8 mouse cellular contexts compared by ENCODE assay signal in genomic region chr12:91400232-91401048, GRCm38 (mm10). TPM values are rescaled to one million over a fixed set of nuclear protein-coding genes. Genes with fewer than 3 reads are reported as not detected.
DNase-seq lines count a peak whose midpoint lies in the region; ATAC-seq and TF ChIP-seq lines count a peak whose summit lies in the region.

No protein-coding gene starts in this region.

- H3K4me3 ChIP-seq in bone marrow macrophage, adult 2 months (ENCODE audit: insufficient read depth, low read length) = peak overlapping the region; percentile 37
- H3K4me3 ChIP-seq in heart, embryonic 13.5 days = peak overlapping the region; percentile 58
- peak overlapping the region; percentile 44 for H3K4me3 ChIP-seq in kidney, postnatal 0 days (replicated peaks; ENCODE audit: low read depth, low read length)
- H3K4me3 ChIP-seq in liver, adult 2 months (ENCODE audit: insufficient read depth, low read depth, low read length) = no peak overlapping the region

- H3K9me3 ChIP-seq in heart, embryonic 13.5 days = no peaks in the 10 kb centered on the region
- no peaks in the 10 kb centered on the region for H3K9me3 ChIP-seq in kidney, postnatal 0 days (replicated peaks; ENCODE audit: low read length)

- TF ChIP-seq POLR2A in bone marrow macrophage, adult 2 months (IDR thresholded peaks at IDR 0.05; ENCODE audit: borderline replicate concordance, low read depth, low read length) = no peak
- TF ChIP-seq POLR2A in liver, adult 2 months (IDR thresholded peaks at IDR 0.05; ENCODE audit: extremely low read depth, insufficient read depth, low read length) = no peak

- TF ChIP-seq CTCF in bone marrow macrophage, adult 2 months (IDR thresholded peaks at IDR 0.05; ENCODE audit: low read depth, low read length) = no peak
- peak; percentile 94 for TF ChIP-seq CTCF in kidney, postnatal 0 days (IDR thresholded peaks at IDR 0.05; ENCODE audit: low read depth)
- TF ChIP-seq CTCF in liver, adult 2 months (IDR thresholded peaks at IDR 0.05; ENCODE audit: low read depth, low read length) = peak; percentile 81

- peak overlapping the region; percentile 74 for H3K9ac ChIP-seq in heart, embryonic 13.5 days
- peak overlapping the region; percentile 18; the same call in 1 of the 2 replicates for H3K9ac ChIP-seq in kidney, postnatal 0 days (ENCODE audit: low read depth, low read length)
- H3K9ac ChIP-seq in liver, adult 2 months (ENCODE audit: low read depth, low read length) = no peak overlapping the region

- H3K4me1 ChIP-seq in bone marrow macrophage, adult 2 months (ENCODE audit: control insufficient read depth, insufficient read depth, low read length) = no peaks in the 10 kb centered on the region
- H3K4me1 ChIP-seq in heart, embryonic 13.5 days = peaks cover 5% of the 10 kb centered on the region
- H3K4me1 ChIP-seq in kidney, postnatal 0 days (replicated peaks; ENCODE audit: insufficient read depth, low read length) = 0 out of 2 replicates have a peak, but pooled peaks cover 4% of the 10 kb centered on the region
- H3K4me1 ChIP-seq in liver, adult 2 months (ENCODE audit: control insufficient read depth, insufficient read depth, low read length) = no peaks in the 10 kb centered on the region

- no peak overlapping the region for H3K27ac ChIP-seq in bone marrow macrophage, adult 2 months (ENCODE audit: insufficient read depth, low read depth, low read length)
- H3K27ac ChIP-seq in heart, embryonic 13.5 days (replicated peaks) = no peak overlapping the region
- no peak overlapping the region for H3K27ac ChIP-seq in kidney, postnatal 0 days
- no peak overlapping the region for H3K27ac ChIP-seq in liver, adult 2 months (replicated peaks; ENCODE audit: insufficient read depth, low read depth, low read length)

- DNase-seq in kidney, postnatal 0 days (ENCODE audit: low spot score) = peak; percentile 89
- peak; percentile 13 for DNase-seq in liver, adult 2 months (ENCODE audit: extremely low read depth, low read depth, low spot score)
- DNase-seq in telencephalon, adult 2 months (ENCODE audit: low read depth, low spot score) = peak; percentile 63

- peak overlapping the region; percentile 96 for H3K4me2 ChIP-seq in heart, embryonic 13.5 days
- H3K4me2 ChIP-seq in kidney, postnatal 0 days (ENCODE audit: low read length) = peak overlapping the region; percentile 71

- peaks cover 56% of the 10 kb centered on the region for H3K27me3 ChIP-seq in heart, embryonic 13.5 days (replicated peaks)
- H3K27me3 ChIP-seq in kidney, postnatal 0 days (ENCODE audit: insufficient read depth, low read length) = peaks cover 10% of the 10 kb centered on the region; the same call in 1 of the 2 replicates
- H3K27me3 ChIP-seq in liver, adult 2 months (ENCODE audit: control insufficient read depth, insufficient read depth, low read length) = peaks cover 11% of the 10 kb centered on the region; the same call in 1 of the 2 replicates

- ATAC-seq in CD4-positive, CD25-positive, alpha-beta regulatory T cell, adult 4 months = peak; percentile 92
- ATAC-seq in erythroblast, adult 5-6 weeks (replicated peaks; ENCODE audit: low FRiP score, poor library complexity, severe bottlenecking) = peak; percentile 63; the same call in 1 of the 2 replicates
- peak; percentile 29; the same call in 1 of the 2 replicates for ATAC-seq in heart, embryonic 13.5 days (ENCODE audit: extremely low read depth, insufficient number of reproducible peaks, low FRiP score, low TSS enrichment)
- ATAC-seq in kidney, postnatal 0 days (replicated peaks; ENCODE audit: low FRiP score, low read depth) = peak; percentile 87
- 0 out of 2 replicates have a peak, but pooled peaks have one; percentile 31 for ATAC-seq in monocyte, adult 5-6 weeks (replicated peaks; ENCODE audit: insufficient number of reproducible peaks, low FRiP score, low TSS enrichment, poor library complexity, severe bottlenecking)

- H3K36me3 ChIP-seq in heart, embryonic 13.5 days = no peaks in the 10 kb centered on the region
- no peaks in the 10 kb centered on the region for H3K36me3 ChIP-seq in kidney, postnatal 0 days (ENCODE audit: insufficient read depth, low read length)
- H3K36me3 ChIP-seq in liver, adult 2 months (ENCODE audit: control insufficient read depth, insufficient read depth, low read length) = no peaks in the 10 kb centered on the region

- H3K79me2 ChIP-seq in liver, adult 2 months (ENCODE audit: control insufficient read depth, insufficient read depth, low read length) = no peaks in the 10 kb centered on the region

- under 1% methylated on average over 38 of the region's 38 CpGs for whole genome bisulfite sequencing in heart, embryonic 13.5 days
- WGBS in kidney, postnatal 0 days = under 1% methylated on average over 35 of the region's 38 CpGs
- WGBS in liver, adult 2 months = 1% methylated on average over 38 of the region's 38 CpGs

RNA-seq across cellular contexts. Expression of gene Tshr, which starts 16.1 kb away (rescaled TPM):
- not detected for polyA plus RNA-seq in CD4-positive, CD25-positive, alpha-beta regulatory T cell, adult 4 months (2017; shearing (Covaris generic))
- polyA plus RNA-seq in bone marrow macrophage, adult 2 months (2012; ENCODE audit: insufficient read depth, insufficient read length, missing spikeins) = not detected in 2 replicates
- 0.96 and 3.3 TPM in 2 replicates for total RNA-seq in erythroblast, adult 5-6 weeks (2015; ENCODE audit: low replicate concordance)
- total RNA-seq in erythroblast, adult 5-6 weeks (2017; ENCODE audit: low replicate concordance) = 0.14 and 2.2 TPM in 2 replicates
- 0.05 and 0.11 TPM in 2 replicates for polyA plus RNA-seq in heart, embryonic 13.5 days (2015; fragmentation: Nextera tagmentation; extraction: Ambion mirVana)
- 1.6 TPM in 2 replicates for polyA plus RNA-seq in kidney, postnatal 0 days (2015; fragmentation: Nextera tagmentation; extraction: Ambion mirVana)
- 0.13 TPM in 1 of 2 replicates, not detected in the other for total RNA-seq in liver, adult 2 months (2014; rRNA removed)
- not detected in 2 replicates for polyA plus RNA-seq in liver, adult 2 months (2012; rRNA removed)
- not detected in 3 replicates for total RNA-seq in monocyte, adult 5-6 weeks (2017)

RNA-seq across cellular contexts. Expression of gene Cep128, which starts 16.2 kb away (rescaled TPM):
- 10 to 100 TPM in 1 of 2 experiments, 1 to 10 TPM in 1; 5.8 to 10.3 TPM for polyA plus RNA-seq in CD4-positive, CD25-positive, alpha-beta regulatory T cell, adult 4 months (2017; shearing (Covaris generic))
- 21.0 and 26.0 TPM in 2 replicates for polyA plus RNA-seq in bone marrow macrophage, adult 2 months (2012; ENCODE audit: insufficient read depth, insufficient read length, missing spikeins)
- 88.4 and 93.6 TPM in 2 replicates for total RNA-seq in erythroblast, adult 5-6 weeks (2015; ENCODE audit: low replicate concordance)
- total RNA-seq in erythroblast, adult 5-6 weeks (2017; ENCODE audit: low replicate concordance) = 154 and 207 TPM in 2 replicates
- 6.0 and 6.3 TPM in 2 replicates for polyA plus RNA-seq in heart, embryonic 13.5 days (2015; fragmentation: Nextera tagmentation; extraction: Ambion mirVana)
- 2.9 and 4.4 TPM in 2 replicates for polyA plus RNA-seq in kidney, postnatal 0 days (2015; fragmentation: Nextera tagmentation; extraction: Ambion mirVana)
- total RNA-seq in liver, adult 2 months (2014; rRNA removed) = 1.2 and 1.6 TPM in 2 replicates
- 0.55 and 0.67 TPM in 2 replicates for polyA plus RNA-seq in liver, adult 2 months (2012; rRNA removed)
- total RNA-seq in monocyte, adult 5-6 weeks (2017) = 12.1 to 28.5 TPM (median 14.0 TPM) in 3 replicates

Comparison
In these comparisons a context has a peak if more than half of its experiments do, and no peak if none do; other contexts are left out.
1. ATAC-seq: peak in every context shown above with its lines; median percentile 92 in CD4-positive, CD25-positive, alpha-beta regulatory T cell, adult 4 months; 87 in kidney, postnatal 0 days; 63 in erythroblast, adult 5-6 weeks; 31 in monocyte, adult 5-6 weeks; 29 in heart, embryonic 13.5 days.
2. DNase-seq: peak in every context shown above with its lines; median percentile 89 in kidney, postnatal 0 days; 63 in telencephalon, adult 2 months; 13 in liver, adult 2 months.